Mouse (Mus musculus) heart, postnatal 0 days (tissue): ENCODE results near the gene Ehbp1.

ENCODE experiments used
- CTCF ChIP-seq: IDR thresholded peaks from 2 replicates; pipeline ENCODE4 v1.5.1; 2016; ENCODE audit warnings: antibody characterized with exemption, control low read depth, low read depth
- EP300 ChIP-seq: IDR thresholded peaks from 2 replicates; pipeline ENCODE4 v1.6.1; 2016; ENCODE audit warnings: antibody characterized with exemption, low read depth

GRCm38 (mm10) chr11:22118853-22119252 lies 223.2 kb downstream of the Ehbp1 start:
- TF ChIP-seq EP300 (no peak), CTCF (no peak)
